Mouse (Mus musculus) megakaryocyte, embryonic 14.5 days (primary cell): Measurements from ENCODE around the gene Trim2.

ENCODE experiments used
- FLI1 ChIP-seq: IDR thresholded peaks from 2 replicates; pipeline ENCODE4 v1.6.1; 2012; ENCODE audit warnings: low read length, inconsistent platforms, mixed read lengths
- GATA1 ChIP-seq: IDR thresholded peaks from 3 replicates; pipeline ENCODE4 v1.6.1; 2012; ENCODE audit warnings: mixed read lengths, low read length, inconsistent platforms, borderline replicate concordance

- no peak for TF ChIP-seq GATA1
- no peak for TF ChIP-seq FLI1
These were observed 125.0 kb downstream of the Trim2 start for GRCm38 (mm10) chr3:84181717-84182116.
